Comparison of ENCODE assay signal across 24 mouse cellular contexts in genomic region chr4:106429106-106429505, GRCm38 (mm10). TPM values are rescaled to one million over a fixed set of nuclear protein-coding genes. Genes with fewer than 3 reads are reported as not detected.
DNase-seq lines count a peak whose midpoint lies in the region; ATAC-seq and TF ChIP-seq lines count a peak whose summit lies in the region.
"Had no signal": no experiment of that assay in that cellular context is flagged by ENCODE, and none has a peak within 500 bp of the region (broad histone marks: within the 10 kb centered on the region; RNA-seq: fewer than 3 reads in every experiment).

No protein-coding gene starts in this region.

- no peak for TF ChIP-seq CTCF in heart, adult 2 months (IDR thresholded peaks at IDR 0.05)
- TF ChIP-seq CTCF in liver, postnatal 0 days (IDR thresholded peaks at IDR 0.05; ENCODE audit: low read depth) = no peak

- H3K9ac ChIP-seq in heart, adult 2 months (ENCODE audit: low read depth, low read length) = no peak overlapping the region
- no peak overlapping the region for H3K9ac ChIP-seq in liver, postnatal 0 days (replicated peaks)
- H3K9ac ChIP-seq in liver, embryonic 11.5 days (ENCODE audit: low read depth, low read length) = no peak overlapping the region
- H3K9ac ChIP-seq: embryonic facial prominence, embryonic 13.5 days; forebrain, embryonic 13.5 days; forebrain, postnatal 0 days; hindbrain, embryonic 14.5 days; intestine, embryonic 15.5 days had no signal

- 57% methylated on average over 7 of the region's 7 CpGs for WGBS in heart, adult 2 months
- 74% methylated on average over 7 of the region's 7 CpGs for WGBS in liver, postnatal 0 days (ENCODE audit: insufficient replicate concordance)
- 66% methylated on average over 7 of the region's 7 CpGs for WGBS in liver, embryonic 11.5 days
- 69% methylated on average over 7 of the region's 7 CpGs for WGBS in macrophage (ENCODE audit: missing documents)
- WGBS in forebrain, embryonic 10.5 days = 89% methylated on average over 7 of the region's 7 CpGs

- H3K9me3 ChIP-seq in liver, postnatal 0 days (ENCODE audit: low read length) = no peaks in the 10 kb centered on the region
- H3K9me3 ChIP-seq in liver, embryonic 11.5 days (ENCODE audit: control insufficient read depth, low read length) = no peaks in the 10 kb centered on the region
- no peaks in the 10 kb centered on the region for H3K9me3 ChIP-seq in forebrain, embryonic 10.5 days
- H3K9me3 ChIP-seq: embryonic facial prominence, embryonic 13.5 days; forebrain, embryonic 13.5 days; G1E; hindbrain, embryonic 10.5 days; intestine, embryonic 15.5 days had no signal

- H3K36me3 ChIP-seq in heart, adult 2 months (ENCODE audit: control insufficient read depth, insufficient read depth, low read length) = peaks cover 12% of the 10 kb centered on the region
- peaks cover 76% of the 10 kb centered on the region for H3K36me3 ChIP-seq in liver, postnatal 0 days (replicated peaks; ENCODE audit: insufficient read depth, low read length)
- H3K36me3 ChIP-seq in liver, embryonic 11.5 days (ENCODE audit: control insufficient read depth, insufficient read depth, low read length) = peaks cover 50% of the 10 kb centered on the region
- peaks cover 50% of the 10 kb centered on the region for H3K36me3 ChIP-seq in macrophage (ENCODE audit: inconsistent target)
- H3K36me3 ChIP-seq in forebrain, embryonic 10.5 days (replicated peaks) = peaks cover 97% of the 10 kb centered on the region

- no peak overlapping the region for H3K4me2 ChIP-seq in liver, postnatal 0 days (ENCODE audit: low read depth, low read length)
- H3K4me2 ChIP-seq in liver, embryonic 11.5 days = no peak overlapping the region
- H3K4me2 ChIP-seq: embryonic facial prominence, embryonic 13.5 days; forebrain, embryonic 13.5 days; hindbrain, embryonic 14.5 days; intestine, embryonic 15.5 days had no signal

- DNase-seq in heart, adult 11 months = peak; percentile 94
- no peak for DNase-seq in heart, adult 2 months
- no peak for DNase-seq in liver, postnatal 0 days
- DNase-seq in liver, embryonic 11.5 days (ENCODE audit: low spot score) = no peak
- DNase-seq in R1 (ENCODE audit: low read depth, low spot score) = peak; percentile 18
- DNase-seq in ovary, postnatal 14 days (ENCODE audit: low spot score) = no peak
- DNase-seq in forebrain, embryonic 10.5 days (ENCODE audit: extremely low spot score, low spot score) = no peak
- DNase-seq: adrenal gland, adult 8-10 months; cerebellum, adult 18-20 months; cerebellum, adult 9-11 months; cerebellum, postnatal 36 days; forebrain, postnatal 0 days; gastrocnemius, postnatal 36 days; heart, postnatal 10 days; kidney, adult 18-20 months had no signal

- intact Hi-C loops in heart, adult 2 months (cut with DNase I) = no loop called here

- H3K4me1 ChIP-seq in heart, adult 2 months (ENCODE audit: control insufficient read depth, insufficient read depth, low read length) = no peaks in the 10 kb centered on the region
- H3K4me1 ChIP-seq in liver, postnatal 0 days (ENCODE audit: insufficient read depth) = no peaks in the 10 kb centered on the region; the same call in 1 of the 2 replicates
- no peaks in the 10 kb centered on the region for H3K4me1 ChIP-seq in liver, embryonic 11.5 days (replicated peaks; ENCODE audit: control insufficient read depth, insufficient read depth, low read length)
- no peaks in the 10 kb centered on the region for H3K4me1 ChIP-seq in forebrain, embryonic 10.5 days
- H3K4me1 ChIP-seq: embryonic facial prominence, embryonic 13.5 days; forebrain, embryonic 13.5 days; hindbrain, embryonic 10.5 days; intestine, embryonic 15.5 days had no signal

- no peak overlapping the region for H3K27ac ChIP-seq in heart, adult 2 months
- no peak overlapping the region for H3K27ac ChIP-seq in liver, postnatal 0 days (ENCODE audit: low read depth)
- no peak overlapping the region for H3K27ac ChIP-seq in liver, embryonic 11.5 days (ENCODE audit: low read depth, low read length)
- H3K27ac ChIP-seq in macrophage = 0 out of 2 replicates have a peak overlapping the region, but pooled peaks have one; percentile 2
- no peak overlapping the region for H3K27ac ChIP-seq in forebrain, embryonic 10.5 days
- H3K27ac ChIP-seq: embryonic facial prominence, embryonic 13.5 days; forebrain, embryonic 13.5 days; hindbrain, embryonic 10.5 days; hindbrain, embryonic 14.5 days; intestine, embryonic 15.5 days had no signal

- no peak overlapping the region for H3K4me3 ChIP-seq in heart, adult 2 months
- no peak overlapping the region for H3K4me3 ChIP-seq in liver, postnatal 0 days (ENCODE audit: low read depth, low read length)
- H3K4me3 ChIP-seq in liver, embryonic 11.5 days (ENCODE audit: low read depth, low read length) = no peak overlapping the region
- H3K4me3 ChIP-seq in macrophage (ENCODE audit: inconsistent target) = no peak overlapping the region
- no peak overlapping the region for H3K4me3 ChIP-seq in forebrain, embryonic 10.5 days
- H3K4me3 ChIP-seq: embryonic facial prominence, embryonic 13.5 days; forebrain, embryonic 13.5 days; hindbrain, embryonic 10.5 days; intestine, embryonic 15.5 days had no signal

- no peaks in the 10 kb centered on the region for H3K79me2 ChIP-seq in heart, adult 2 months (replicated peaks; ENCODE audit: control insufficient read depth, insufficient read depth, low read length)
- no peaks in the 10 kb centered on the region for H3K79me2 ChIP-seq in macrophage (ENCODE audit: inconsistent target)

- peak; percentile 43 for ATAC-seq in liver, postnatal 0 days
- ATAC-seq in liver, embryonic 11.5 days (replicated peaks; ENCODE audit: low FRiP score) = no peak
- ATAC-seq: forebrain, embryonic 13.5 days; forebrain, postnatal 0 days; intestine, embryonic 15.5 days had no signal

- TF ChIP-seq POLR2A in heart, adult 2 months (IDR thresholded peaks at IDR 0.05; ENCODE audit: insufficient read depth, low read depth, low read length) = no peak

- TF ChIP-seq EP300 in heart, adult 2 months (IDR thresholded peaks at IDR 0.05; ENCODE audit: insufficient read depth, low read depth, low read length) = no peak
- TF ChIP-seq EP300 in liver, postnatal 0 days (IDR thresholded peaks at IDR 0.05; ENCODE audit: low read depth) = no peak

- no peaks in the 10 kb centered on the region for H3K27me3 ChIP-seq in heart, adult 2 months (ENCODE audit: control insufficient read depth, insufficient read depth, low read length)
- H3K27me3 ChIP-seq in liver, postnatal 0 days (ENCODE audit: insufficient read depth, low read length) = no peaks in the 10 kb centered on the region
- no peaks in the 10 kb centered on the region for H3K27me3 ChIP-seq in liver, embryonic 11.5 days (replicated peaks; ENCODE audit: control insufficient read depth, insufficient read depth, low read length)
- H3K27me3 ChIP-seq in forebrain, embryonic 10.5 days (ENCODE audit: poor library complexity, severe bottlenecking) = no peaks in the 10 kb centered on the region
- H3K27me3 ChIP-seq: CH12.LX; embryonic facial prominence, embryonic 13.5 days; forebrain, embryonic 13.5 days; intestine, embryonic 15.5 days had no signal

RNA-seq across cellular contexts. Expression of gene Pcsk9, which starts 35.0 kb away (rescaled TPM):
- total RNA-seq in heart, adult 2 months (2021) = not detected
- polyA plus RNA-seq in heart, adult 2 months (2012; rRNA removed) = 0.02 TPM in 1 of 2 replicates, not detected in the other
- 9.0 and 9.8 TPM in 2 replicates for polyA plus RNA-seq in liver, postnatal 0 days (2015; fragmentation: Nextera tagmentation; extraction: Ambion mirVana)
- polyA plus RNA-seq in liver, embryonic 11.5 days (2014; fragmentation: Nextera tagmentation; extraction: Ambion mirVana) = 71.5 and 75.4 TPM in 2 replicates
- 1 to 10 TPM in 1 of 26 experiments, not detected in 25; 1.3 TPM for total RNA-seq in macrophage (2018; cell fraction: chromatin; rRNA removed)
- total RNA-seq in macrophage (2018; cell fraction: cytosol; rRNA removed) = not detected
- total RNA-seq in macrophage (2018; cell fraction: nucleus; rRNA removed) = under 1 TPM in 1 of 26 experiments, not detected in 25; 0.24 TPM
- polyA plus RNA-seq in macrophage (2018) = not detected in 3 replicates
- 5.9 and 6.9 TPM in 2 replicates for polyA plus RNA-seq in forebrain, embryonic 10.5 days (2016; fragmentation: Nextera tagmentation; extraction: Ambion mirVana)
- total RNA-seq: CH12.LX; G1E; gastrocnemius, adult 8-10 months; heart, postnatal 10 days had no signal
- polyA plus RNA-seq: G1E had no signal

Comparison
In these comparisons a context has a peak if more than half of its experiments do, and no peak if none do; other contexts are left out.
1. DNase-seq: peak in heart, adult 11 months (single experiment) and R1 (single experiment); none in heart, adult 2 months (0 of 2), liver, postnatal 0 days (single experiment), liver, embryonic 11.5 days (single experiment), ovary, postnatal 14 days (single experiment) and forebrain, embryonic 10.5 days (single experiment).